Mouse (Mus musculus) thymus, postnatal 14 days (tissue): Measurements from ENCODE around the gene Igsf9.

Experiments
- DNase-seq: peaks from one replicate; pipeline ENCODE4 v3.0.0; 2021

Gene Igsf9

DNA sequence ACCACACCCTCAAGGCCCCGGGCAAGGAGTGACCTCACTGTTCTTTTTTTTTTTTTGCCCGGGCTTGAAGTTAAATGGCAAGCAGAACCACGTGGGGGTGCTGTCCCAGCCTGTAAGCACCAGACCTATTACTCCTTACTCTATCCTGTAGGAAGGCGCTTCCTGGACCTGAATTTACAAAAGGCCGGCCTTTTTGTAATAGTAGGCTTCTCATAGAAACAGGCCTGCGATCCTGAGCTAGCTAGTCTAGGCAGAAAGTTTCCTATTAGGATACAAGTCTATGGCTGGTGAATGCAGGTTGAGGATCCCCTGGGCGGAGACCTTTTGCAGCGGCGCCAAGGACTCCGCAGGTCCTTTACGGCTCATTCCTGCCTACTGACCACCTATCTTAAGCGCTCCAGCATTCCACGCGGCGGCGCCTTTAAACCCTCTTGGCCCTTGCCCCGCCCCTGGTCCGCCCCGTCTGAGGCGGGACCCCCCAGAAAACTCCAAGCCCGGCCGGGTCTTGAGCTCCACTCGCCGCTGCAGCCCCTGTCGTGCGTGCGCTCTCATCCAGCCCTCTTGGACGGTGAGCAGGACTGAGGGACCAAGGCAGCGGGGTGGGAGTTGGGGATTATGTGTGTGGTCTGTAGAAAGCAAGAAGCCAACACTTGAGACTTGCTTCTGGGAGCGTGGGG, 18.3 kb downstream of the Igsf9 start, which contains the start of gene Tagln2:
Tagln2 (plus strand) TSS at position 283 of the 677 bp plus-strand sequence.
- DNase-seq, result peak; percentile 67

DNA sequence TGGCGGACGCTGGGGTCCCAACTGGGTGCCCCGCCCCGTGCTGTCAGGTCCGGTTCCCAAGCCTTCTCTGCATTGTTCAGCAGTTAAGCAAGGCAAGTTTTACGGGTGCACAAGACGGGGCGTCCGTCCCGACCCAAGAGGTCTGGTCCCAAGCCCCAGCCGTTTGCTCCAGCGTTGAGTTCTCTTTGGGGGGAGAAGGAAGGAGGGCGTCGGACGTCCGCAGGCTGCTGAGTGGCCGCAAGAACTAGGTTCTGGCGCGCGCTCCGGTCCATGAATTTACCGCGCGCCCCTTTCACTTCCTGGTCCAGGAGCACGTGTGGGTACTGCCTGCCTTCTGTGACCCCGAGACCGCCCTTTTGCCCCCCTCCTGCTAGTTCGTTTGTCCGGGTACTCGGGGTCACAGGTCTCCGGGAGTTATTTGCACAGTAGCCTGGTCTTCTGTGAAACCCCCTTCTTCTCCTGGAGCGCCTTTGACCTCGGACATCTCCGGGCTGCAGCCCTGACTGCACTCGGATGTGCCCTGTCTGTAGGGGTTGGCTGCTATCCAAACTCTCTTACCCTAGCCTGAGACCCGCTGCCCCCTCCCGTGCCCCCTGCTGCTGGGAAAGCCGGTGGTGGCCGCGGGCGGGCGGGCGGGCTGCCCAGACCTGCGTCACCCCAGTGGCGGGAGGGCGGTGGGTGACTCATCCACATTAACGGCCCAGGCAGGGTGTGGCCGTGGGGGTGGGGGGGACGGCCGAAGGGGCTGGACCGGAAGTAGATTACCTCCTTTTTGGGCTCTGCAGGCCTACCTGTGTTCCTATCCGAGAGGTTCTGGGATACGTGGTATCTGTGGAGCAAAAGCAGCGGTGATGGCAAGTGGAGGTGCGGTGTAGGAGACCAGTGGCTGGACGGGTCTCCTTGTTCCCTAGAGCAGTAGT, 19.1 kb downstream of the Igsf9 start:
- DNase-seq, result peak; percentile 45

DNA sequence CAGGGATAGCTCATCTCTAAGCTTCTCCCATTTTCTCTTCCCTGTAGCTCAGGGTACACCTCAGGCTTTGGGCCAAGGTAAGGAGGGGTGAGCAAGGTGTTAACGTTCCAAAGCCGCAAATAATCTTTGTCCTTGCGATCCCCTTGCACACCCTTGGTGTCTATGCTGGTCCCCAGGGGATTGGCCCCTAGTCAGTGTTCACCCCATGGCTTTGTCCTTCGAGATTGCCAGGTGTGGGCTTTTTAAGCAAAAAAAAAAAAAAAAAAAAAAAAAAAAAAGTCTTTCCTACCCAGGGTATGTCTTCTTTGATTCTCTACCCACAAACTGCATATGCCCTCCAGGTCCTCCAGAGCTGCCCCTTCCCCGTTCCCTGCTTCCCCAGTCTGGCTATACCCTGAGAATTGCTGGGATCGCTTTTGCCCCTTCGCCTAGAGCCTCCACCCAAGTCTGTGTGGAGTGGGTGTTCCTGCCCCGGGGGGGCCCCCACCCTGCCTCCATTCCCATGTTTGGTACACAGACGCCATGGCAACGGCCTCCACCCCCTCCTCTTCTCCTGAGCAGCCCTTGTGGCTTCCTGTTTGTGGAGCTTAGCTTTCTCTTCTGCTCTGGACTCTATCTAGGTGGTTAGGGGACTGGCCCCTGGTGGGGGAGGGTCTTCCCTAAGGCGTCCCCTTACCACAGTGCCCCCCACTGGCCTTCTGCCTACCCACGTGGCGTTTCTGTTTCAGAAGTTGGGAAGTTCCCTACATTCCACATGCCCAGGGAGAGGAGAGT, 20.0 kb downstream of the Igsf9 start:
- peak; percentile 81 for DNase-seq

DNA sequence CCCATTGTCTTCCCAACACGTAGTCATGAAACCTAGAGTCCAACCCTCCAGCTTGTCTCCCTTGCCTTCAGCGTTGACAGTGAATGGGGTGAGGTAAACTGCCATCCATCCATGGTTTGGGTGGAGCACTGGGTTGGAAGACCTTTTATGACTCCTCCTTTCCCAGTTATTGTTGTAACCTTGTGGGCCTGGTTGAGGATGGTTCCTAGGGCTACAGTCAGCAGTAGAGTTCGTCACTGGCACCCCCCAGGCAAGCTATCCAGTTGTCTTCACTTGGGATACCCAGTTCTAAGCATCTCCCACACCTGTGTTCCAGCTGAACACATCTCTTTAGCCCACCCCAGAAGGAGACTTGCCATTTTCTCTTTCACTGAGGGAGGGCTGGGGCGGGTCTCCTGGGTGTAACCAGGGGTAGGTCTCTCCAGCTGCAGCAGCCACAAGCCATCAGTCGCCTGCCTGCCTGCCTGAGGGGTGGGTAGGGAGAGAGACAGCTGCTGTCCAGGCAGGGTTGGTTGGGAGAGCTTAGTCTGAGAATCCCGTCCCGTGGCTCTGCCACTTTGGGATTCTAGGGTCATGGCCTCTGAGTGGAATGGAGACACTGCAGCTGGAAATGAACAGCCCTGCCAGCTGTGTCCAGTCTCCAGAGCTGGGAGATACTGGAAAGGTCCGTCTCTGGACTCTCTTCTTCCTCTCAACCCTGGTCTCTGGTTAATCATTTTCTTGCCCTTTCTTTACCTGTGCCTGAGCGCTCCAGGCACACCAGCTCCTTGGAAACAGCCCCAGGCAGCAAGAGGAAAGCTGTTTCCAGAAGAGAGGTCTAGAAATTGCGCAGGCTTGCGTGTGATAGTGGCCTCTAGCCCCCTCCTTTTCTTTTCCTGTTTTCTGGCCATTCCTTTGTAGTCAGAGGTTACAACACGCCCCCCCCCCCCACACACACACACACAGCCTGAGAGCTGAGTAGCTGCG, 20.8 kb downstream of the Igsf9 start:
- peak; percentile 46 for DNase-seq

DNA sequence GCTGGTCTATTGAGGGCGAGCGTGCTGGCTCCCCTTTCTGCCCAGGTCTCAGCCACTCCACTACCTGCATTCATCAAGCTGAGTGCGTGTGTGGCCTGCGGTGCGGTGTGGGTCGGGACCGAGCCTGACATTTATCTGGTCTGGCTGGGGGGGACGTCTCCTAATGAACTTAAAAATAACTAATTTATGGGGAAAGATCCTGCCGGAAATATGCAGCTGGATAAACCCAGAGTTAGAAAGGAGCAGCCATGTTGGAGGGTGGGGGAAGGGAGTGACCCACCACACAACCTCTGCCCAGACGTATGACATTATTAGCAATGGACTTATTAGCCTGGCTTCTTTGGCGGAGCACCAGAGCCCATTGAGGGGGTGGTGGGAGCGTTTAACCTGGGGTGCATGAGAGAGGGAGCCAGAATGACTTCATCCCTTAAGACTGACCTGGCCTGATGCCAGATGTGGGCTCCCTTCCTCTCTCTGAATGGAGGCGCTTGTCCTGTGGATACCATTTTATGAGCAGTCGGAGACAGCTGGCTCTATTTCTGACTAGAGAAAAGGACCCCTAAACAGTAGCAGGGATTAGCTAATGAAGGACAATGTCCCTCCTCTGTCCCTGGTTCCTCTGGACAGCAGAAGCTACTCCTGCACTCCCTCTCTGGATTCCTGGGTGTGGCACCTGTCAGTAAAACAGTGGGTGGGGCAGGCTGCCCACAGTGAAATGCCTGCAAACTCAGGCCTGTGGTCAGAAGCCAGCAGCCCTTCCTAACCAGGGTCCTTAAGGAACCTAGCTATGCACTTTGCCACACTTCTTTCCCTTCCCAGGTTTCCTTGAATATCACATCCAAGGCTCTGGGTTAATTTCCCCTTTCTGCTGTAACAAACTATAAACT, 21.8 kb downstream of the Igsf9 start:
- no peak for DNase-seq

DNA sequence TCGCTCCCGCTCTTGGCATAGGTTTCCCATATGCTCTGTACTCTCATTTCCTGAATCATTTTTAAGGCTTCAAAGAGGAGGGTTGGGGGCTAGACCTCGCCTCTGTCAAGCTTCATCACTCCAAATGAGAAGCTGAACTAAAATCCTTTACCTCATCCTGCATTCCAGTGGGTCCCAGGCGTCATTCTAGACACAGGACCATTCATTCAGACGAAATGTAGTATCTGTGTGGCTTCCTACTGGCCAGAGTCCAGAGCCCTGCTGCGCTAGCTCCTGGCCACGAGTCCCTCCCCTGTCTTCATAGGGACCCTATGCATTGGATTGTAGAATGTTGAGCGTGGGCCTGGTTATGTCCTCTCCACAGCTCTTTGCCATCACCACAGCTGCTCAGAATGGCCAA, 23.2 kb downstream of the Igsf9 start:
- no peak for DNase-seq

DNA sequence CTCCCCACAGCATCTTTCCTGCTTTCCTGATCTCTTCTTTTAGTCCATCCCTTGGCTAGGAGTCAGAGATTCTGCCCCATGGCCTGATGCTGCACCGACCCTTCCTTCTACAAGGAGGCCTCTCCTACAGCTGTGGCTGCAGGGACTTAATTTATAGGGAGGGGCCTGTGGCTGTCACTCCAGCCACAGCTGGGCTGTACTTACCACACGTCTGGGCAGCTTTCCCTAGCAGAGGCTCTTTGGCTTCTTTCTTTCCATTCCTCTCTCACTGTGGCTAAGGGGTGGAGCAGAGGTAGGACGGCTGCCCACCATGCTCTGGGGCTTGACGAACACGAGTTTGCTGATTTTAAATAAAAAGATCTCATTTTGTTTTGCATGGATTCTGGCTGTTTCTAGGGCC, 25.4 kb downstream of the Igsf9 start:
- DNase-seq, result no peak

DNA sequence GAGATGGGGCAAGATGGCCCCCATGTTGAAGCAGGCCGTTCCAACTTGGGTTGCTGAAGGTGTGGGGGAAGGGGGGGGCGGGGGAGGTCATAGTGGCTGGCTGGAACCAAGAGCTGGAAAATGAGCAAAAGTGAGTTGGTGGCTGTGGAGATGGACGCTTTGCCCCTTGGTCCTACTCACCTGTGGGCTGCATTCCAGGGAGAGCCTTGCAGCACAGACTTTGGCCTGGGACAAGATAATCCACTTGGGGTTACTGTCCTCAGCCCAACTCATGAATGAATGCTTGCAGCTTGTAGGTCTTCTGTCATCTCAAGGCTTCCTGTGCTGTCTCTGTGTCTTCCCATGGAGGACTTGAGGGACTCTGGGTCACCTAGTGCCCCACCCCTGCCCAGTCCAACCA, 26.1 kb downstream of the Igsf9 start:
- DNase-seq, result no peak

DNA sequence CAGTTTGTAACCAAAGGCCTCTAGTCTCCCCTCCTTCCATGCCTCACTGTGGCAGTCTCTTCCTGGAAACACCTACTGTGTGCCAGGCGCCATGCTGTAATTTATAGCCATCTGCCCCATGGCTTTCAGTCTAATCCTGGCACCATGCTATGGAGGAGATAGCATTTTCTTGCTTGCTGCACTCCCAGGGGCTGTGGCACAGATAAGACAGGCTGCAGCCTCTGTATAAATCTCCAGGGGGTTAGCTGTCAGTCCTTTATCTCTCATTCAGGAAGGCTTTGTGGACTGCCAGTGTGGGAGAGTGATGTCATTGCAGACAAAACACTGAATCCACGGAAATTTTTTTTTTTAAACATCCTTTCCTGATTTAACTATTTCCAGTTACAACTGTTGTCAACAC, 26.6 kb downstream of the Igsf9 start:
- no peak for DNase-seq

DNA sequence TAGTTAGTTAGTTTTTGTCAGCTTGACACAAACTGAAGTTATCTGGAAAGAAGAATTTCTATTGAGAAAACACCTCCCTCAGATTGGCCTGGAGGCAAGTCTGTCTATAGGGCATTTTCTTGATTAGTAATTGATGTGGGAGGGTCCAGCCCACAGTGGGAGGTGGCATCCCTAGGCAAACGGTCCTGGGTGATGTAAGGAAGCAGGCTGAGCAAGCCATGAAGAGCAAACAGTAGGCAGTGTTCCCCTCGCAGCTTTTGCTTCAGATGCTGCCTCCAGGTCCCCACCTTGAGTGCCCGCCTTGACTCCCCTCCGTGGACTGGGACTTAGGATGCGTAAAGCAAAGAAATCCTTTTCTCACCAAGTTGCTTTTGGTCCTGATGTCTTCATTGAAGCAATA, 27.6 kb downstream of the Igsf9 start:
- no peak for DNase-seq

DNA sequence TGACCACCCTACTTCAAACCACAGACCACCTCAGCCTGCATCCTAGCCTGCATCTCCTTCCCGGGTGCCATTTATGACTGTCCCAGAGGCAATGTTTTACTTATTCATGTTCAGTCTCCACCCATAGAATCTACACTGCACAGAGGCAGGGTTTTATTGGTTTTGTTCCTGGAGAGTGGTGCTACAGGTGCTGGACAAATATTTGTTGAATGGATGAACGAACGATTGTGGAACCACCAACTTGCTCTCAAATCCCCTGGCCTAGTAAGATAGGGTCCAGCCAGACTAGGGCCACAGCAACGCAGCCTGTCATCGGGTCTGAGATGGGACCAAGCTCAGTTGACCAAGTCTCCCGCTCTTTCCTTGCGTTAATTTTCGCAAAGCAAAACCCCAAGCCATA, 28.4 kb downstream of the Igsf9 start:
- DNase-seq, result no peak

DNA sequence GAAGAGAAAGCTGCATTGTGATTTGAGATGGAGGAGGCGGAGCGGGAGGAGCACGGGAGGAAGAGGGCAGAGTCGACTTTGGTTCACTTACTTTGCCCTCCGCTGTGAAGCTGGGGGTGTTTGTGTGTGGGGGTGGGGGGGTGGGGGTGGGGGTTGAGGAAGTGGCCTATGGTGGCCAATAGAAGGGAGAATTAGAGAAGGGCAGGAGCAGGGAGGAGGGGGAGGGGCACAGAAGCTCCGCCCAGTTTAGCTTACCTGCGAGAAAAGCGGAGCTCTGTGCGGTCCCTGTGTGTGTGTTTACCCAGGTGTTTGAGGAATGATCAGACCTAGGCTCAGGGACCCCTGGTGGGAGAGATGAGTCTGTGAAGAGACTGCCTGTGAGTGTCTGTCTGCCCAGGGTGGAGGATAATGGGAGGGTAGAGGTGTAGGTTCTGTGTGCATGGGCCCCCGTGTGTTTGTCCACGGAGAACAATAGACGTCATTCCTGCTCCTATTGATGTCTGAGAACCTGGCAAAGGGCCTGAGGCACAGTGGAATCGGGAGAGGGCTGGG, 28.9 kb downstream of the Igsf9 start:
- no peak for DNase-seq

DNA sequence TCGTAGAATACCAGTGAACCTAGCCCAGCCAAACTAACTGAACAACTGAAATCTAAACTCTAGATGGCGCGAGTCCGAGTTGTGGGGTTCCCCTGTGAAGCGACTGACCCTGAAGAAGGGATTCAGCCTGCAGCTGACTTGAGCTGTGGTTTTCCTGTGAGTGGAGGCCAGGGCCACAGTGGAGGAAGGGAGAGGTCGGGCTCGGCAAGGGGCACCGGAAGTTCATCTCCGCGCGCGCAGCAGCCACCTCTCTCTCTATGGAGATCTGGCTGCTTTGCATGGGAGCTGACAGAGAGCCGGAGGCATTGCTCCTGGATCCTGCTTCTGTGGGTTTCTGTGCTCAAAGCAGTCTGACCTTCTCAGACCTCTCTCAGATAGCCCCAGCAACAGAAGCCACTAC, 31.4 kb downstream of the Igsf9 start:
- peak; percentile 83 for DNase-seq

DNA sequence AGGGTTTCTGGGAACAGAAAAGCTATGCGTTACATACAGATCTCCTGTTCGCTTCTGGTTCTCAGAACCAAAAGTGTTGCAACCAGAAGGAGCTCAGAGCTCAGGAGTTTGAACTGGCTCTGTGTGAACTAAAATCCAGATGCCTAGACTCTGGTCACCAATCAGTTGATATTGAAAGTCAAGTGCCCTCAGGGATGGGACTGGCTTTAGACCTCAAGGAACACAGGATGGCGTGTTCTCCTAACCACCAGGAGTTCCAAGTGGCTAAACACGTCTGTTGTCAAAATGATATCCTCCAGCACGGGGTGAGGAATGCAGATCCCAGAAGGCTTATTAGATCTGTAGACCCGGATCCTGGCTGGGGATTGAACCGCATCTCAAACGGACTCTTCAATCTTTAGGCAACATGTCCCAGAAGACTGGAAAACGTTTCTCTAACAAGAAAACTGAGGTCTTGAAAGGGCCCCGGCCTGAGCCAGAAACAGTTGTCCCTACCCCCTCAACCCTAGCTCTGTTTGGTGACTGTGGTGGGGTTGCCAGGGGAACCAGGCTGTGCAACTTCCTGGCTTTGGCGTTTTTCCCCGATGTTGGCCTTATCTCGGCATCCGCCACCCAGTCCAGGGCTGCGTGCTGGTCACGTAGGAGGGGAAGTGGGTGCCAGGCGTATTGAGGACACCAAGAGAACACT, 32.1 kb downstream of the Igsf9 start:
- DNase-seq, result peak; percentile 77

DNA sequence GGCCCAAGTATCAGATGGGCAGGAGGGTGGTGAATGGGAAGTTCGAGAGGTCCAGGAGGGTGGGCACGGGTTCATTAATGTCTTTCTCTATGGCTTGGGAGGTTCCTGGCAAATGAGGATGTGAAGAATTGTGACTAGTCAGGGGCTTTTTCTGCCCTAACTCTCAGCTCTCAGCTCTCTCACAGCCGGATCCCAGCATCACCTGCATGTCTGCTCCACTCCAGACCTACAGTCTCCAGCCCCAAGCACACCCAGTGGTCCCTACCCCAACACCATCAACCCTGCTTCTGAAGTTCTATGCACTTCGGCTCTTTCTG, 32.6 kb downstream of the Igsf9 start:
- DNase-seq, result no peak

DNA sequence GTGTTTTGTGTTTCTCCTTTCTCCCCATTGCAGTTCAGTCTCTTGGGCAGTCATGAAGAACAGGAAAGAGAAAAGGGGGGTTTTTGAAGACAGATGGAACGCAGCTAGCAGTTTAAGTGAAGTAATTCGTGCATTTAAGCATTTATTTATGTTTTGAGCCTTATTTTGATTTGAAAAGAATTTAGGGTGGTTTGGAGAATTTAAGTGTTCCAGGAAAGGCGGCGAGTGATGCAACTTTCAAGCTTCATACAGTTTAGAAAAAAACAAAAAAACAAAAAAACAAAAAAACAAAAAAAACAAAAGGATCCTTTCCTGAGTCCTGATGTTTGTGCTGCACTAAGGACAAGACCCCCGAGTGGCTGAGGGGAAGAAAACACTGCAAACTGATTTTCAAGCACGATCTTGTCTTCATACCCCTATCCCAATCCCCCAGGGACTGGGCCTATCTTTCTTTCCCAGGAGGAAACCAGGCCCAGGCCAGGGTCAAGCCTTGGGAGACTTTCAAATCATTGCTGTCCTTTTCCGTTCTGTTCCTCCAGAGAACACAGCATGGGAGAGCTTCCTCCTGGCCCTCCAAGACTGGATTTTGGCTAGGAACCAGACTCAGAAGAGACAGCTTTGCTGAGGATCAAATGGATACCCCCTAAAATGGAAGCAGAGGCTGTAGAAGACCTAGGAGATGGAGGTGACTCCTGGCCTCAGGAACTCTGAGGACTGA, 33.1 kb downstream of the Igsf9 start:
- no peak for DNase-seq

DNA sequence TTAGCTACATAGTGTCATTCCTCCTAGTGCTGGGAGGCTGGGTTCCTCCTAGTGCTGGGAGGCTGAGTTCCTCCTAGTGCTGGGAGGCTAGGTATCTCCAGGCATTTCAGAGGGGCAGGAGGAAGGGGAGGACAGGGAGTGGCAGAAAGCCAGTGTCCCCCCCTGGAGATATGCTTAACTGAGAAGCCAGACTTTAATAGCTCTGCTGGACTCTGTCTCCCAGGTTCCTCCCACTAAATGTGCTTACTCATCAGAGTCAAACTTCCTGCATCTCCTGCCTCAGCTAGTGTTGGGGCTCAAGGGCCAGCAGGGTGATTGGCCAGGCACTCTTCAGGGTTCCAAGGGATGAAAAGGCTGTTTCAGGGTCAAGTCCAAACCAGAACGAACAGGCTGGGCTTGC, 33.8 kb downstream of the Igsf9 start:
- no peak for DNase-seq

DNA sequence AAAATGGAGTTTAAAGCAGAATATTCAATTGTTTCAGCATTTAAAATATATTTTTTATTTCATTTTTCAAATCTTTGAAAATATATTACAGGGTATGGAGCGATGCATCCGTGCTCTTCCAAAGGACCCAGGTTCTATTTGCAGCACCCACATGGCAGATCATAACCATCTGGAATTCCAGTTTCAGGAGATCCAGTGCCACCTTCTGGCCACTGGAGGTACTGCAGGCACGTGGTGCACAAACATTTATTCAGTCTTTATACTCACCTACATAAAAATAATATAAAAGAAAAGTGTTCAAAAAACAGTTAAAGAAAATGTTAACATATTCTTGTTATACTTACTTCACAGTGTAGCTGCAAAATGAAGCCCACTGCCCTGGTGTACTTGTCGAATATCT, 36.4 kb downstream of the Igsf9 start:
- no peak for DNase-seq

DNA sequence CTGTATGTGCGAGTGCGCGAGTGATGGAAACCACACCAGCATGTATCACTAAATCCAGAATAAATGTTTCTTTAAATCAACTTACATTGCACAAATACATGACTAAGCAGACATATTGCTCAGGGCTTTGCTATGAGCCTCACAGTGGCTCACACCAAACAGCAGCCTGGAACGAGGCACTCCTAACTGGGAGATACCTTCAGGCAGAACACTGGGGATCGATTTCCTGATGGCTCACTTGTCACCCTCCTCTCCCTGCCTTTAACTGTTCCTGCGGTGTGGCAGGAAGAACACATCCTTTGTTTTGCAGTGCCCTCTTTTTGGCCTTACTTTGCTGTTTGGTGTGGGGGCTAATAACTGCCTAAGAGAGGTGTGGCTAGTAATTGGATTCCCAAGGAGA, 38.1 kb downstream of the Igsf9 start:
- no peak for DNase-seq
